Mouse (Mus musculus) kidney, adult 2 months (tissue): ENCODE measurements around the gene Dpysl5.

Experiments
- CTCF ChIP-seq: fragments of 200-500 bp; conservative IDR thresholded peaks from 2 replicates; pipeline ENCODE4 v1.5.1; 2011; ENCODE audit warnings: low read depth, mild to moderate bottlenecking, control low read depth, low read length, moderate library complexity, mixed read lengths; ENCODE audit not compliant: insufficient read depth, insufficient read length
- POLR2A ChIP-seq: fragments of 200-500 bp; IDR thresholded peaks from one replicate; pipeline ENCODE4 v1.6.1; 2011; ENCODE audit warnings: low read depth, low read length, control low read depth

GRCm38 (mm10) chr5:30665968-30666367 is 45.4 kb upstream of the Dpysl5 start:
- TF ChIP-seq CTCF (no peak), POLR2A (no peak)
